Mouse (Mus musculus) E14TG2a.4 (cell line): ENCODE data around the gene Pxmp2.

Experiments
- CTCF ChIP-seq: conservative IDR thresholded peaks from 2 replicates; pipeline ENCODE4 v1.5.1; 2014; ENCODE audit warnings: low read length
- POU5F1 ChIP-seq: IDR thresholded peaks from 2 replicates; pipeline ENCODE4 v1.6.1; 2014; ENCODE audit warnings: low read length, borderline replicate concordance

- TF ChIP-seq CTCF (no peak), POU5F1 (no peak)
These were observed 19.0 kb downstream of the Pxmp2 start for GRCm38 (mm10) chr5:110266941-110267340.
